Mouse (Mus musculus) midbrain, postnatal 0 days (tissue): ENCODE measurements around the gene Oas2. TPM values are rescaled to one million over a fixed set of nuclear protein-coding genes. Genes with fewer than 3 reads are reported as not detected.

ENCODE experiments used
- ATAC-seq: fragments of 200-750 bp; cut with Nextera tagmentation; 2 replicates; pipeline ENCODE4 v1.8.0; 2017; ENCODE audit warnings: moderate number of reproducible peaks, mild to moderate bottlenecking, moderate TSS enrichment, moderate library complexity; ENCODE audit not compliant: low FRiP score
- DNase-seq: peaks from one replicate; pipeline ENCODE4 v3.0.0-alpha.2; 2015; ENCODE audit warnings: low spot score
- H3K27ac ChIP-seq: fragments of 300-500 bp; sonication (generic); 2 replicates; pipeline ENCODE4 v1.5.1; 2014; ENCODE audit warnings: low read depth, mild to moderate bottlenecking, low read length, mixed read lengths
- H3K27me3 ChIP-seq: fragments of 300-500 bp; sonication (generic); 2 replicates; pipeline ENCODE4 v1.6.1; 2014; ENCODE audit warnings: low read length, control low read depth, mixed read lengths; ENCODE audit not compliant: insufficient read depth
- H3K36me3 ChIP-seq: fragments of 300-500 bp; sonication (generic); 2 replicates; pipeline ENCODE4 v1.6.1; 2014; ENCODE audit warnings: low read length, control low read depth, mixed read lengths; ENCODE audit not compliant: insufficient read depth
- H3K4me1 ChIP-seq: fragments of 300-500 bp; sonication (generic); 2 replicates; pipeline ENCODE4 v1.6.1; 2014; ENCODE audit warnings: mild to moderate bottlenecking, control low read depth, antibody characterized with exemption, low read length, mixed read lengths; ENCODE audit not compliant: insufficient read depth
- H3K4me2 ChIP-seq: fragments of 300-500 bp; sonication (generic); 2 replicates; pipeline ENCODE4 v1.6.1; 2014; ENCODE audit warnings: low read depth, mild to moderate bottlenecking, low read length, mixed read lengths; ENCODE audit not compliant: poor library complexity, severe bottlenecking
- H3K4me3 ChIP-seq: fragments of 300-500 bp; sonication (generic); 2 replicates; pipeline ENCODE4 v1.5.1; 2014; ENCODE audit warnings: low read depth, mild to moderate bottlenecking, low read length, moderate library complexity
- H3K9ac ChIP-seq: fragments of 300-500 bp; sonication (generic); replicated peaks from 2 replicates; pipeline ENCODE4 v1.6.1; 2014; ENCODE audit warnings: mild to moderate bottlenecking, low read length, moderate library complexity, mixed read lengths; ENCODE audit not compliant: poor library complexity, severe bottlenecking
- H3K9me3 ChIP-seq: fragments of 300-500 bp; sonication (generic); 2 replicates; pipeline ENCODE4 v1.6.1; 2016; ENCODE audit warnings: low read length, control low read depth
- CTCF ChIP-seq: IDR thresholded peaks from 2 replicates; pipeline ENCODE4 v1.5.1; 2016; ENCODE audit warnings: antibody characterized with exemption, mild to moderate bottlenecking
- WGBS: fragments of 180-500 bp; shearing (Covaris S2); extraction: QIAGEN DNeasy Blood & Tissue Kit; methylation state at CpG from one replicate; pipeline ENCODE4 v1.1.7; 2014; 5-methylcytosine and 5-hydroxymethylcytosine counted together
- polyA plus RNA-seq: library from polyadenylated mRNA; unstranded; fragments of >200 nt; fragmentation: Nextera tagmentation; extraction: Ambion mirVana; gene quantifications from 2 replicates; pipeline ENCODE4 v1.2.1, GENCODE M21; 2015
- total RNA-seq: library from RNA; depleted of rRNA; stranded (reverse); fragments of >200 nt; gene quantifications from 2 replicates; pipeline ENCODE4 v1.2.3, GENCODE M21; 2014

Gene Oas2
- total and polyA plus RNA-seq, 2 experiments from 2014 or later, result 0.27 to 0.31 TPM

DNA sequence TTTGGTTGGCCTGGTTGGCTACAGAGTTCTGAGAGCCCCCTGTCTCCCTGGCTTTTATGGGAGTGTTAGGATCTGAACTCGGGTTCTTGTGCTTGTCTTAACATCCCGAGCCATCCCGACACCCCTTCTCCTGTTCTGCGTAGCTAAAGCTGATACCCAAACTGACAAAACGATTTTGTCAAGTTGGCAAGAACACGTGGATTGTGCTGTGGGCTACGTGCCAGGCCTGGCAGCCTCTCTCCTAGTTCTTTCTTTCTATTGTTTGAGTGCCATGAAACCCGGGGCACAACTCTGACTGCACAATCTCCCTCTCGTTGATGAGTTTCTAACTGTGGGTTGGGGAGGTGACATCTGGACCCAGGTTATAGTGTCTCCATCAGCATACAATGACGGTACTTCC is 20.3 kb downstream of the Oas2 start:
- TF ChIP-seq CTCF, result no peak
- H3K9ac ChIP-seq, result no peak overlapping the region
- H3K36me3 ChIP-seq, result no peaks in the 10 kb centered on the region
- H3K27me3 ChIP-seq, result no peaks in the 10 kb centered on the region
- DNase-seq, result peak; percentile 56
- H3K9me3 ChIP-seq, result no peaks in the 10 kb centered on the region
- no peak overlapping the region for H3K27ac ChIP-seq
- no peak overlapping the region for H3K4me2 ChIP-seq
- ATAC-seq, result no peak
- no peak overlapping the region for H3K4me3 ChIP-seq
- H3K4me1 ChIP-seq, result no peaks in the 10 kb centered on the region
- 47% methylated on average over 10 of the region's 10 CpGs for WGBS

DNA sequence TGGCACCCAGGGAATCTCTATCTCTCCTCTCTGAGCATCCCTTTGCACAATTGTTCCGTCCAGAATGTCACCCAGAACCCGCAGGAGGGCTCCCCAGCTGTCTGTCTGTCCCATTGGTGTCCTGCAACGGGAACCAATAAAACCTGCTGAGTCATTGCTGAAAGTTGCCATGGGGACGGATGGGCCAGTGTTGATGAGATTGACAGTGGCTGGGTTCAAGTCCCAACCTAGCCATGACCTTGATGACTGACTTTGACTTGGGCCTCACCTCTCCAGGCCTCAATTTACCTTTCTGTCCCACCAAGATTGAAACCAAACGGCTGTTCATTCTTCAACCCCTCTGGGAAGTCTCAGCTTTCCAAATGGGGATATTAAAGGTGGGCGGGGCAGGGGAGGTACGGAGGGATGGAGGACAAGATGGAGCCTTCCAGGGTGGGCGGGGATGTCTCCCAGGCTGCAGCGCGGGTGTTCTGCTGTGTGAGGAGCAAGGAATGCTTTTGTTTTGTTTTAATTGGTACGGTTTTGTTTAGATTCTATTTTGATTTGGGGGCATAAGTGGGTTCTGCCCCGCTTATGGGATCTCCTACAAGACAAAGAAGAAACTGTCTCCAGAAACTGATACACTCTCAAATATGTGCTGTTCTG is 23.7 kb downstream of the Oas2 start:
- Histone ChIP-seq H3K27me3 (no peaks in the 10 kb centered on the region), H3K9me3 (no peaks in the 10 kb centered on the region), H3K27ac (no peak overlapping the region), H3K4me2 (no peak overlapping the region), H3K9ac (no peak overlapping the region), H3K4me1 (no peaks in the 10 kb centered on the region), H3K4me3 (no peak overlapping the region), H3K36me3 (no peaks in the 10 kb centered on the region)
- TF ChIP-seq CTCF, result no peak
- WGBS, result 60% methylated on average over 12 of the region's 12 CpGs
- DNase-seq, result no peak
- ATAC-seq, result no peak

DNA sequence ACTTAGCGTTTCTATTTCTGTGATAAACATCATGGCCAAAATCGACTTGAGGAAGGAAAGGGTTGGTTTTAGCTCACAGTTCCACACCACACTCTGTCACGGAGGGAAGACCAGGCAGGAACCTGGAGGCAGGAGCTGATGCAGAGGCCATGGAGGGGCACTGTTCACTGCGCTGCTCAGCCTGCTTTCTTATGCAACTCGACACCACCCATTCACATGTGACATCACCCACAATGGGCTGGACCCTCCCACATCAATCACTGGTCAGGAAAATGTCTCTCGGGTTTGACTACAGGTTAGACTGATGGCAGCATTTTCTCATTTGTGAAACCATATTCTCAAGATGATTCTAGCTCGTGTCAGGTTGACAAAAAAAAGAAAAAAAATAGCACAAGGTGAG is 28.6 kb downstream of the Oas2 start:
- TF ChIP-seq CTCF, result no peak
- no peak for ATAC-seq

DNA sequence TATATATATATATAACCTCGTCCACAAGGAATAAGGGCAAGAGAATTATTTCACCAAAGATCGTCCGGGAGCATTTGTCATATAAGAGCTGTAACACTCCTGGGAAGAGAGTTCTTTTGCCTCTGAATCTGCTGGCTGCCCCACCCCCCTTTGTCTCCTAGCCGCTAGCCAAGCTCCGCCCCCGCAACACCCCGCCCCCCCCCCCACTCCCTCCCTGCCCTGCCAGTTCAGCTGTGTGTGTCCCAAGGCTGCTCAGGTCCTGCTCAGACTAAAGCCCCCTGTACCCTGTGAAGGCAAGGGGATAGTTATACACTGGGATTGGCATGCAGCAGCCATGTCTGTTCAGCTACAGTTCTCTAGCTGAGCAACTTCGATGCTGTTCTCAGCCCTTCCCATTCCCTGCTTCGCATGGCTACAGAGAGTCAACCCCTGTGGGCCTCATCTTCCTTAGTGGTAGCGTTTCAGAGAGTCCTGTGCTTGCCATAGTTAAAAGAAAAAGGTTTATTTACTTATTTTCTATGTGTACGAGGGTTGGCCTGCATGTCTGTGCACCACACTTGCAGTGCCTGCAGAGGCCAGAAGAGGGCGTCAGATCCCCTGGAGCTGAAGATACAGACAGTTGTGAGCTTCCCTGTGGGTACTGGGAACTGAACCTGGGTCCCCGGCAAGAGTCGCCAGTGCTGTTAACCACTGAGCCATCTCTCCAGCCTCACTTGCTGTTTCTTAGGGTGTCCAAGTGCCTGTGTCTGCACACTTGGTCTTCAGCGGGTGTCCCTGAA is 30.9 kb downstream of the Oas2 start:
- Histone ChIP-seq H3K9me3 (0 out of 2 replicates have a peak, but pooled peaks cover 2% of the 10 kb centered on the region), H3K36me3 (no peaks in the 10 kb centered on the region), H3K4me2 (no peak overlapping the region), H3K27ac (no peak overlapping the region), H3K27me3 (no peaks in the 10 kb centered on the region), H3K9ac (no peak overlapping the region), H3K4me1 (no peaks in the 10 kb centered on the region), H3K4me3 (no peak overlapping the region)
- DNase-seq, result no peak
- 68% methylated on average over 11 of the region's 15 CpGs for WGBS
- ATAC-seq, result no peak
- peak; percentile 47 for TF ChIP-seq CTCF

More for the DNA sequence above, 28.6 kb downstream of the Oas2 start:
- Histone ChIP-seq H3K36me3 (no peaks in the 10 kb centered on the region), H3K4me3 (no peak overlapping the region), H3K27ac (no peak overlapping the region), H3K9me3 (0 out of 2 replicates have a peak, but pooled peaks cover 2% of the 10 kb centered on the region), H3K9ac (no peak overlapping the region), H3K27me3 (no peaks in the 10 kb centered on the region), H3K4me2 (no peak overlapping the region), H3K4me1 (no peaks in the 10 kb centered on the region)
- 63% methylated on average over 7 of the region's 7 CpGs for WGBS
- DNase-seq, result no peak

DNA sequence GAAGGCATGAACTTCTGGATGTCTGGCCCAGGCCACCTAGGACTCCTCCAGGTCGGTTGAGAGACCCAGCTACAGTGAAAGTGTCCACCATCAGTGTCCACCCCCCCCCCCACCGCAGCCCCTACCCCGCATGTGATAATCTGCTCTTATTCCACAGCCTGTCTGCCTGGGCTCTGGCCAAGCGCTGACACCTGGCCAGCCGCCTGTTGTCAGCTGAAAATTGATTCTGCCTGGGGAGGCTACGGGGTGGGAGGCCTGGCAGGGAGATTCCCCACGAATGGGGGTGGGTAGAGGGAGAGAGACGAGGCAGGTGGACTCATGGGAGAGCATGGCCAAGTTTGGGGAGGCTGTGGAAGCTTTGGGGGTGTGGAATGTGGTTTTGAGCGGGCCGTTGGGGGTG is 32.5 kb downstream of the Oas2 start:
- Histone ChIP-seq H3K4me3 (no peak overlapping the region), H3K4me2 (no peak overlapping the region), H3K27me3 (no peaks in the 10 kb centered on the region), H3K4me1 (no peaks in the 10 kb centered on the region), H3K9me3 (0 out of 2 replicates have a peak, but pooled peaks cover 2% of the 10 kb centered on the region), H3K36me3 (no peaks in the 10 kb centered on the region), H3K27ac (no peak overlapping the region), H3K9ac (no peak overlapping the region)
- DNase-seq, result no peak
- ATAC-seq, result no peak
- 75% methylated on average over 10 of the region's 10 CpGs for WGBS
- no peak for TF ChIP-seq CTCF

DNA sequence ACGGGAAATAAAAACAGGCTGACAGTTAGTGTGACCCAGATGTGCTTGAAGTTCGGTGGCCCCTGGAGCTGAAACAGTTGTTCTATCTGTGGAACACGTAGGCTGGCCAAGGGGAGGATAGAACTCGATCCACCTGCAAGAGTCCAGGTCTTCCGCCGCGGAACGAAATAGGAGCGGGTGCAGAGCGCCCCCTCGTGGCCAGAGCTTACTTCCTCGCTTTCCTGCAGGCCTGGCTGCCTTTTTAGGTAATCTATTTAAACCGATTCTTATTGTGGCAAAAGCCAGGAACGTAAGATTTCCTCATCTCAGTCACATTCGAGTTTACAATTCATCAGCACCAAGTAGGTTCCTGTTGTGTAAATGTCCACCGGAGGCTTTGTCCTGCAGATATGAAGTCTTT is 35.3 kb downstream of the Oas2 start:
- Histone ChIP-seq H3K27ac (no peak overlapping the region), H3K9me3 (0 out of 2 replicates have a peak, but pooled peaks cover 2% of the 10 kb centered on the region), H3K4me1 (peaks cover 4% of the 10 kb centered on the region; the same call in 1 of the 2 replicates), H3K9ac (no peak overlapping the region), H3K27me3 (no peaks in the 10 kb centered on the region), H3K4me2 (no peak overlapping the region), H3K4me3 (no peak overlapping the region), H3K36me3 (no peaks in the 10 kb centered on the region)
- ATAC-seq (no peak), DNase-seq (peak; percentile 82)
- 3% methylated on average over 16 of the region's 16 CpGs for WGBS
- TF ChIP-seq CTCF, result peak; percentile 92
